Mouse (Mus musculus): ENCODE data around the gene Gm853.
"Not testable (repeated sequence)": the region's sequence is repeated elsewhere in the genome, so short reads cannot be mapped to it uniquely, and the experiment has no call there.

Gm853 gene

GRCm38 (mm10) chr4:130222179-130222578 is at the start of gene Gm853:
Gene Gm853, minus strand, starts transcription at chr4:130222401.
- DNase-seq: peak; percentile 52

- no peak for DNase-seq
Observed at GRCm38 (mm10) chr4:130270611-130271347, 48.6 kb upstream of the Gm853 start.

GRCm38 (mm10) chr4:130270089-130270488 is 47.9 kb upstream of the Gm853 start:
- DNase-seq: no peak

- DNase-seq: no peak
Observed at GRCm38 (mm10) chr4:130268736-130269135, 46.5 kb upstream of the Gm853 start.

DNA sequence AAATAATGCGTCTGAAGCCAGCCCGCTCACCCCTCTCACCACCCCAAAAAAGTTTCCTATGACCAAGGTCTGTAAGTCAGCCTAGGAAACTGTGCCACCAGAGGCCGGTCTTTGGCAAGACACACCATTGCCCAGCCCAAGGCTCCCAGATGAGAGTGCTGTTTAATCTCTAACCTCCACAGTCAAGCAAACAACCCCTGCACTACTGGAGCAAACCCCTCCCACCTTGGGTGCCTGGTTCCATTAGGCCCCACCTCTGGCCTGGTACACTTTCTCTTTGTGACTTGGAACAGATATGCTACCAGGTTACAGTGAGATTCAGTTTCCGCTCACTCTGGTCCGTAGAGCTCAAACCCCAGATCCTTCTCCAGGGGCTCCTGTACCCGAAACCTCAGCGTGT is 44.9 kb upstream of the Gm853 start:
- DNase-seq: peak; percentile 65

DNA sequence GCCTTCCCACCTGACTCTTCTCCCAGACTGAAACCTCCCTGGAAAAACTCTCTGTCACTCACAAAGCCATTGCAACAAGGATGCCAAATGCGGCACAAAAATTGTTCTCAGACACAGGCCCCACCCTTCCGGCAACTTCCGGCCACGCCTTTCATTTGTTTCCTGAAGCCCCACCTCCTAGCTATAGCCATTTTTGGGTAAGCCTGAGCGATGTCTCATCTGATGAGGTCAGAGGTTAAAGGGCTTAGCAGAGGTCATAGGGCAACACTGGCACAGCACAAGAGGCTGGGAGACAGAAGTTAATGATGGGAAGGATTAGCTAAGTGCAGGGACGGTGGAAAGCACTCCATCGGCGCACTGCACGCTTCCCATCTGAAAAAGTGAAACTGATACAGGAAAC is 44.4 kb upstream of the Gm853 start:
- DNase-seq: no peak

DNA sequence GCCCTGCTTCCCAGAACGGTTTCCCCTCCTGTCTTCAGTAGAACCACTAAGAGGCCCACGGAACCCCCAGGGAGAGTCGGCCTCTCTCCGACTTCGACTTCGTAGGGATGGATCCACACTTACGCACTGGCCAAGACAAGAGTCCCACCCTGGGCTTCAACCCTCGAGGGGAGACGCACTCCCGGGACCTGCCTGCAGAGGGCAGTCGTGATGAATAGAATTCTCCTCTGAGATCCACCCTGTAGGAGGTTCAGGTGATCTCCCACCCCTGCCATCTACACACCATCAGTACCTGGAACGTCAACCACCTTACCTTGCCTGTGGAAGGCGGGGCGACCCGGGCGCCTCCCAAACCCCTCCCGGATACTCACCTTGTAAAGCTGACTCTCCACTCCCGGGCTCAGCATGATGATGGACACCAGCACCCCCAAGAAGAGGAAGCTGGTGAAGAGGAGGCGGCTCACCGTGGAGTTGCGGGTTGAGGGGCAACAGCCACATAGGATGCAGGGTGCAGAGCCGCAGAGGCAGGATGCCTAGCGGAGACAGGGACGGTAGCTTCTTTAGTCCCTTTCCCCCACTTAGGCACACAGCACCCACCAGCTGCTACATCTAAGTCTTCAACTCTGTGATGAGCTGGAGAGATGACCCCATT is 42.6 kb upstream of the Gm853 start:
- peak; percentile 76 for DNase-seq

DNA sequence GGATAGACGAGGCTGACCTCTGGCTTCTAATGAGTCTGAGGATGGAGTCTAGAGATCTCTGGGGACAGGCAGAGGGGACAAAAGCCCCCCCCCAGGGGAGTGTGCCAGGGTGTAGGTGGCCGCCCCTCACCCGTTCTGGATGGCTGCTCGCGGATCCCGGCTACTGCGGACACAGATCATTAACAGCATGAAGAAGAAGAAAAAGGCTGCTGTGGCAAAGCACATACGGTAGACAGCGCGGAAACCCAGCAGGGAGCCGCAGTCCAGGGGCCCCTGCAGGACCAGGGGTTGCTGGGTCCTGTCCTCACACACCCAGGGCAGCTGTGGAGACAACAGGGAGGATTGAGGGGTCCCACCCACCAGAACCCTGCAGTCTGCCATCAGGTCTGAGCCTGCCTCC is 41.9 kb upstream of the Gm853 start:
- DNase-seq: no peak

DNA sequence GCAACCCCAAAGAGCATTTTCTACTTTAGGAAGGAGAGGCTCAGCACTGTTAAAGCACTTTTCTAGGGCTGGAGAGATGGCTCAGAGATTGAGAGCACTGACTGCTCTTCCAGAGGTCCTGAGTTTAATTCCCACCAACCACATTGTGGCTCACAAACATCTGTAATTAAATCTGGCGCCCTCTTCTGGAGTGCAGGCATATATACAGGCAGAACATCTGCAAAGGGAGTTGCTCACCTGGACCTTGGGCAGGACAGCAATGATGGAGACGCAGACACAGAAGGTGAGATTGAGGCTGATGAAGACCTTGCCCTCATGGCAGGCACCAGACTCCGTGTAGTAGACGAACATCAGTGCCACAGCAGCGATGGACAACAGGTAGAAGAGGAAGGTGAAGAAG is 38.2 kb upstream of the Gm853 start:
- DNase-seq: no peak

DNA sequence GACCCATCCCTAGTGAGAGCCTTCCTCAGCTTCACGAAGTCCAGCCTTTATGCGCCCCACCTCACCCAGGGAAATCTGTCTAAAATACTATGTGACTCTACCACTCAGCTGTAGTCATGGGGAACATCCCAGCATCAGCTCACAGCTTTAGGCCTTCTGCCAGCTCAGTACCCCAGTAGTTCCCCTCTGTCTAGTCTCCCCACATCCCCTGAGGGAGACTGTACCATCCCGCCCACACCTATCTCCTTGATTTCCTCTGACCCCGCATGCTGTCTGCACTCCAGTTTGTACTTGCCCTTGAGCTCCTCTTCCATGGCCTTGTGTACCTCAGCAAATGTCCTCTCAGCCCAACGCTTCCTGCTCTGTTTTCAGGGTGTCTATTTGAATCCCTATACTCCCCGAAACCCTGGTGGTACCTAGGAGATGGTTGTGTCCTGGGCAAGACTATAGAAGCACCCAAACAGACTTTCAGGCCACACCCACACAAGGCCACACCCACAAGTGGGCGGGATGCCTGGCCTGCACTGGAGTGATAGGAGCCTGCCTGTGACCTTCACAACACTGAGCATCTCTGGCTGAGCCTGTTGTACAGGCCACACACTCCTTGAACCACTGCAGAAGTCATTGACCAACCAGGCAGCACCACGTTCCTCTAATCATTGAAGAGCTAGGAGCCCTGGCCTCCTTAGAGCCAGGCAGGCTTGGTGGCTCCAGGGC is 30.4 kb upstream of the Gm853 start:
- DNase-seq: no peak

GRCm38 (mm10) chr4:130251763-130252162 is 29.6 kb upstream of the Gm853 start:
- no peak for DNase-seq

DNA sequence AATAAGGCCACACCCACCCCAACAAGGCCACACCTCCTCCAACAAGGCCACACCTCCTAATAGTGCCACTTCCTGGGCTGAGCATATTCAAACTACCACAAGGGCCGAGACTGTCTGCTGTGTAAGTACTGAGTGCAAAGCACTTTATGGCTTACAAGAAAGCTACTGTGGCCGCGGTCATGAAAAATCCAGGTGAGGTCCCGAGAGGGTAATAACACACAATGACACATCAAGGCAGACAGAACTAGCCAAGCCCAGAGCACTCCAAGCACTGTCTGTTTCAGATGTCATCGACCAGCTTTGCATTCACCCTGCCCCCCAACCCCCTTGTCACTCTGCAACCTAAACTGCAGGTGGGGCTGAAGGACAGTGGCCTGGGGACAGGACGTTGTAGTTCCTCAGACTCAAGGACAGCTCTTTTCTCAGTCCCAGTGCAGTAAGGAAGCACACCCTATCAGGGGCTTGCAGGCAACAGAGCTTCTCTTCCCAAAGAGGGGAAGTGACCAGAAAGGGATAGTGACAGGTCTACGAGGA is 29.0 kb upstream of the Gm853 start:
- DNase-seq: no peak

- DNase-seq: no peak
Observed at GRCm38 (mm10) chr4:130248636-130249035, 26.4 kb upstream of the Gm853 start.

GRCm38 (mm10) chr4:130246132-130246531 is 23.9 kb upstream of the Gm853 start:
- peak; percentile 75 for DNase-seq

DNA sequence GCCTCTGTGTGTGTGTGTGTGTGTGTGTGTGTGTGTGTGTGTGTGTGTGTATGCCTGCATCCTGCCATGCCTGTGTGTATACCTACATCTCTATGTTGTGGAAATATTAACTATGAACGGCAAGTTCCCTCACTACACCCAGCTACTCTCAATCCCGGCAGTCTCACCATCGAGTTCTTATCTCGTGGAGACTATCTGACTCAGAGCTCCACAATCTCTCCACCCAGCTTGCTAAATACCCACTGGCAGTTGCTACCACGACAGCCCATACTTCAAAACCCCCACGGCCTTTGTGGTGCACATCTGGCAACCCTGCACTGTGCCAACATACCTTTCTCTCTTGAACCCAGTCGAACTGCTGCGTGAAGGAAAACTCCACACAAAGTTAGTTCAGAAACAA is 22.5 kb upstream of the Gm853 start:
- no peak for DNase-seq

GRCm38 (mm10) chr4:130243621-130244020 is 21.4 kb upstream of the Gm853 start:
- not testable (repeated sequence) for DNase-seq

- DNase-seq: no peak
Observed at GRCm38 (mm10) chr4:130242956-130243355, 20.8 kb upstream of the Gm853 start.

GRCm38 (mm10) chr4:130240695-130241094 is 18.5 kb upstream of the Gm853 start:
- no peak for DNase-seq

DNA sequence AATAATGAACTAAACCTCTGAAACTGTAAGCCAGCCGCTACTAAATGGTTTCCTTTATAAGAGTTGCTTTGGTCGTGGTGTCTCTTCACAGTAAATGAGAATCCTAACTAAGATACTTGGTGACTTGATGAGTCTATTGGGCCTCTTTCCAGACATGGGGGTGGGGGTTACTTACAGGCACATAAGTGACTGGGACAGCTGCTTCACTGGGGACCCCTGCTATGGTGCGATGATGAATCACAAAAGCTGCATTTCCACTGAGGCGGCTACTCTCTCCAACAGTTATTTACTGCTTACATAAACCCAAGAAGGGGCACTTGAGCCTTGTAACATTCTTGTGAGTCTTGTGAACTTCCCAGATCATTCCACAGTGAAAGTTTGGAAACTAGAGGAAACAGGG is 15.4 kb upstream of the Gm853 start:
- DNase-seq: no peak

- DNase-seq: no peak
Observed at GRCm38 (mm10) chr4:130236361-130236760, 14.2 kb upstream of the Gm853 start.

DNA sequence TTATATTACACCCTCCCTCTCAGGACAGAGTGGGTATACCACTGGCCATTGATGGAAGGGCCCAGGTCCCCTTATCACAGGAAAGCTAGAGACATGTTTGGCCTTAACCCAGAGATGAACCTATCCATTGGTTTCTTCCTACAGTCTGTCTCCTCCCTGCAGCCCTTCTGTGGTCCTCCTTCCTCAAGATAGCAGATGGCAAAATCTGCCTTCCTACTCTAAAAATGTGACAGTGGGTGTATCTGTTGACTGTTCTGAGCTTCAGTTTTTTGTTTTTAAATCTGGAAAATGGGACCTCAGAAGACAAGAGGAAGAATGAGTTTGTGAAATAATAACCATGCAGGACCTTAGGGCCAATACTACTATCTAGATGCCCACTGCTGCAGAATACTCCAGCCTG is 1.9 kb upstream of the Gm853 start:
- no peak for DNase-seq

DNA sequence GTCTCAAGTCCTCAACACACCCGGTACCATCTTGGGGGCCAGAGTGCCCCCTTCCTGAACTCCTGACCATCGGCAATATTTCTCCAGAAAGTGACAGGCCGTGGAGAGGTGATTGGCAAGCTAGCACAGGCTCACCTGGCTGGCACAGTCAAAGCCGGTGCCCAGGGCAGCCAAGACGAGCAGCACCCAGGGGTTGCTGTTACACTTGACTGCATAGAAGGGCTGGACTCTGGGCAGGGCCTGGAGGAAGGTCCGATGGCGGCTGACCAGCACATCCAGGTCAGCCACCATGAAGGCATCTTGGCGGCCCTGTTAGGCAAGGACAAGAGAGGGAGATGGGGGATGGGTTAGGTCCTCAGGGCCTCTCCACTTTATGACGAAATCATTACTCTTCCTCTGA is 2.0 kb downstream of the Gm853 start:
- DNase-seq: peak; percentile 60

DNA sequence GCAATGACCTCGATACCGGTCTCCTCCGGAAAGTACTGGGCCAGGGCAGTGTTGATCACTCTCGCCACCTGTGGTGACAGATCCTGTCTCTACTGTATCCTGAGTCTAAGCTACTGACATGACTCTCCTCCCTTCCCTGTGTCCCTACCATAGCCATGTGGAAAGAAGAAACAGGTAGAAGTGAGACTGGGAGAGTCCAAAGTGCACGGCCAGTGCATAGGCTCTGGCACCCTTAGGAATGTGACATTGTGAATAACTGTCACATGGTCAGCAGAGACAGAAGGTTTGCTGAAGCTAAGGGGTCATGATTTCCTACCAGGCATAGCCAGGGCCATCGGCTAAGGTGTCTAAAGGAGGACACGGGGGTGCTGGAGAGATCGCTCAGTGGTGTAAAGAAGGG is 6.8 kb downstream of the Gm853 start:
- DNase-seq: no peak

DNA sequence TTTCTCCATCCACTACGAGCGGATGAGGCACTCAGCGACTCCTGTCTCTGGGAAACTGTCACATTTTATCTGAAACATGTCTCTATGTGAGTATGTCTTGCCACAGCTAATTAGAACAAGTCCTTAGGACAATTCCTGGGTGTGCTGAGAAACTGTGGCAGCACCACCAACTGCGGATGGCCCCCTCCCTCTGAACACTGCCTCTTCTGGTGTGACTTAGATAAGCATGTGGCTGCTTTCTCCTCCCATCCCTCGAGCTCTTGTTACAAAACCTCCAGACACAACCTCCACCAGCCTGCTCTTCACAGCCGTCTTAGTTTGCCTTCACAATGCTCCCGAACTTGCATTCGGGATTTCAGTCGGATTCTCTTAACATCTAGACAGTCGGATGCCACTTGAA is 8.3 kb downstream of the Gm853 start:
- DNase-seq: no peak
